Mouse (Mus musculus): Measurements from ENCODE around the gene Prpf38b.
"Not testable (repeated sequence)": the region's sequence is repeated elsewhere in the genome, so short reads cannot be mapped to it uniquely, and the experiment has no call there.

Gene Prpf38b

DNA sequence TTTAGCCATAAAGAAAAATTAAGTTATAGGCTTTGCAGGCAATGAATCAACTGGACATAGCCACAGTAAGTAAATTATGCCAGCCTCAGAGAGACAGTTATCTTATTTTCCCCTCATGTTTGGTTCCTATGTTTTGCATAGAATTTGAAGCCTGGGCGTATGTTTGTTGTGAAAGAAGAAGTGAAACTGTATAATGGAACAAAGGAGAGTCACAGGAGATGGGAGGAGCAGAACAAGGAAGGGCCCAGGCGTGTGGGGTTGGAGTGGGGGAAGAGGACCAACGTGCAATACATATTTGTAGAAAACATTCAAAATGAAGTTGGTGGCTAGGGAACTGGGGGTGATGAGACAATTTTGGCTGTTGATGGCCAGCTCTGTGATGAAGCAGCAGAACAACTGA lies 11.4 kb downstream of the Prpf38b start:
- no peak for DNase-seq (ENCODE audit: low spot score)

GRCm38 (mm10) chr3:108898640-108899039 lies 12.9 kb downstream of the Prpf38b start:
- no peak for DNase-seq (ENCODE audit: low spot score)

GRCm38 (mm10) chr3:108892914-108893313 lies 18.6 kb downstream of the Prpf38b start:
- DNase-seq (ENCODE audit: low spot score): no peak

DNA sequence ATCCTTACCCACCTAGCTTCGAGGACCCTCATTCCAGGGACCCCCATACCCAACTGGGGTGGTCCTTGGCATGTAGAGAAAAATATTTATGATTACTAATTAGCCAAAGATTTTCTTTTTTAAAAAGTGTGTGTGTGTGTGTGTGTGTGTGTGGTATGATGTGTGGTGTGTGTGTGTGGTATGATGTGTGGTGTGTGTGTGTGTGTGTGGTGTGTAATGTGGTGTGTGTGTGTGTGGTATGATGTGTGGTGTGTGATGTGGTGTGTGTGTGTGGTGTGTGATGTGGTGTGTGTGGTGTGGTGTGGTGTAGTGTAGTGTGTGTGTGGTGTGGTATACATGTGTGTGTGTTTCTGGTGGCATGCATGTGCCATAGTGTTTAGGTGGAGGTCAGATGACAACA lies 19.4 kb downstream of the Prpf38b start:
- no peak for DNase-seq (ENCODE audit: low spot score)

DNA sequence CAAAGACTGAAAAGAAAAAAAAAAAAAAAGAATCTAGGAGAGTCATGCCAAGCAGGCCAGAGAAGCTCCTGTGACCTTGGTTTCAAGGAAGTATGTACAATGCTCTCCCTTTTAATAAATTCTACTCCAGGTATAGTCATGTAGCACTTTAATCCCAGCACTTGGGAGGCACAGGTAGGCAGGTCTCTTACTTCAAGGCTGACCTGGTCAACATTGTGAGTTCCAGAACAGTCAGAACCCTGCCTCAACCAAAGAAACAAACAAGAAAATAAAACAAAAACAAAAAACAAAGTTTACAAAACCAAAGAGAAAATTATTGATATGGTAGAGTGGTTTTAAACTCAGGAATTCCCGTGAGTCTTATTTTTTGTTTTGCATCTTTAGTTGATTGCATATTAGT lies 21.6 kb downstream of the Prpf38b start, which contains the start of gene Fndc7:
Gene Fndc7, minus strand, starts transcription at position 101 of the 400 bp plus-strand sequence.
- no peak for DNase-seq (ENCODE audit: low spot score)

DNA sequence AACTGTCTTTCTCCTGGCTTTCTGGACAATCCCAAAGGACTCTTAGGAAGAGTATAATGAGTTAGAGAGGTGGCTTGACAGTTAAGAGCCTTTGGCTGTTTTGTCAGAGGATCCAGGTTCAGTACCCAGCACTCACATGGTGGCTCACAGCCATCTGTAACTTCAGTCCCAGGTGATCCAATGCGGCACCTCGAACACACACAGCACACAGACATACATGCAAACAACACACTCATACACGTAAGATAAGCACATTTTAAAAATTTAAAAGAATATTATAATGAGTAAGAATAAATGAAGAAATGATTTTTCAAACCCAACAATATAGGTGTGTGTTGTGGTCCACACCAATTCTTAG lies 23.9 kb downstream of the Prpf38b start:
- no peak for DNase-seq (ENCODE audit: low spot score)

- no peak for DNase-seq (ENCODE audit: low spot score)
Observed at GRCm38 (mm10) chr3:108886934-108887617, 24.5 kb downstream of the Prpf38b start.

DNA sequence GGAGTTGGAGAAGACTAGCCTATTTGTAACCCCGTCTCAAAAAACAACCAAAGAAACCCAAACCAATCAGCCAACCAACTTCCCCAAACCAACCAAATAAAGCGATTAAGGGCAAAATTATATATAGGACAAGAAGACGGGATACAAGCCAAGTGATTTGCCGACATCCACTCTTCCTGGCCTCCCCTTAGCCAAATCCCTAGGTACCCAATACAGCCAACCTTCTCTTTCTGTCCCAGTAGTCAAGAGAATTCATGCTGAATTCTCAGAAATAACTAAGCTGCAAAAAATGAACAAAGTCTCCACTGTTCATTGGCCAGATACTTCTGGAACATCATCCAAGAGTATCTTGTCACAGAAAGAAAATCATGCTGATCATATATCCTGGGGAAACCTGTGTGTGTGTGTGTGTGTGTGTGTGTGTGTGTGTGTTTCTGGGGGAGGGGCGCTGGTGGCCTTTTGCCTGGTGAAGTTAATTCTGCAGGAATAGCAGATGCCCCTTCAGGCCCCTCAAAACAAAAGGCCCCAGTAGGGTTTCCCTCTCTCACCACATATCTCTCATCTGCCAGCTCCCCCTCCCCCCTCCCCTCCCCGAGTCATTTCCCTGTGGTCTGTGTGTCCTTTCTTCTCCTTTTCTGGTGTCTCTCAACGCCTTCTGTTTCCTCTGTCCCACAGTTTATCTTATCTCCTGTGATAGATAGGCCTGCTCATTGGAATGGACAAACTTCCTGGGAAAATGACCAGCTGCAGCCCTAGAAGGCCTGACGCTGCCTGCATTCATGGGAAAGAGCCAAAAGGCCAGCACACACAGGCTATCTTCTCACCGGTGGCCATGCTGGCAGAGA lies 25.6 kb downstream of the Prpf38b start:
- DNase-seq (ENCODE audit: low spot score): peak; percentile 65

- DNase-seq (ENCODE audit: low spot score): no peak
Observed at GRCm38 (mm10) chr3:108884706-108885289, 26.7 kb downstream of the Prpf38b start.

GRCm38 (mm10) chr3:108883067-108883466 lies 28.5 kb downstream of the Prpf38b start:
- no peak for DNase-seq (ENCODE audit: low spot score)

DNA sequence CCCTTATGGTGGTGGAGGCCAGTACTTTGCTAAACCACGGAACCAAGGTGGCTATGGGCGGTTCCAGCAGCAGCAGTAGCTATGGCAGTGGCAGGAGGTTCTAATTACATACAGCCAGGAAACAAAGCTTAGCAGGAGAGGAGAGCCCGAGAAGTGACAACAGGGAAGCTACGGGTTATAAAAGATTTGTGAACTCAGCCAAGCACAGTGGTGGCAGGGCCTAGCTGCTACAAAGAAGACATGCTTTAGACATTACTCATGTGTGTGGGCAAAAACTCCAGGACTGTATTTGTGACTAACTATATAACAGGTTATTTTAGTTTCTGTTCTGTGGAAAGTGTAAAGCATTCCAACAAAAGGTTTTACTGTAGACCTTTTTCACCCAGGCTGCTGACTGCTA lies 29.7 kb downstream of the Prpf38b start:
- DNase-seq (ENCODE audit: low spot score): not testable (repeated sequence)

- no peak for DNase-seq (ENCODE audit: low spot score)
Observed at GRCm38 (mm10) chr3:108880544-108881507, 30.7 kb downstream of the Prpf38b start.

GRCm38 (mm10) chr3:108879836-108880435 lies 31.6 kb downstream of the Prpf38b start:
- DNase-seq (ENCODE audit: low spot score): no peak

- DNase-seq (ENCODE audit: low spot score): no peak
Observed at GRCm38 (mm10) chr3:108879129-108879528, 32.4 kb downstream of the Prpf38b start.

DNA sequence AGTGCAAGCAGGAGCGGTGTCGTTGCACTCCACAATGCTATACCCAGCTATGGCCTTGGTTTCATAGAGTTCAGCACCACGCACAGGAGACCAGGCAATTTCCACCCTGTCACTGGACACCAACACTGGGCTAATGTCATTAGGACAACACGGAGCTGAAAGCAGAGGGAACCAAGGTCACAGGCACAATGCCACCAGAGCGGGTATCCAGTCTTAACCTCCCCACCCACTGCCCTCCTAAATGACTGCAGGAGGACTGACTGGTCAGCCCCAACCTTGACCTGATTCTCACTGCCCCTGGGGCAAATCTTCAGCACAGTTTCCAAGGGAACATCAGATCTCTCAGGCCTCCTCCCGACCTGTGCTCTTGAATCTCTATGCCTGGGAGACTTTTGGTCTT lies 40.9 kb downstream of the Prpf38b start:
- DNase-seq (ENCODE audit: low spot score): no peak

DNA sequence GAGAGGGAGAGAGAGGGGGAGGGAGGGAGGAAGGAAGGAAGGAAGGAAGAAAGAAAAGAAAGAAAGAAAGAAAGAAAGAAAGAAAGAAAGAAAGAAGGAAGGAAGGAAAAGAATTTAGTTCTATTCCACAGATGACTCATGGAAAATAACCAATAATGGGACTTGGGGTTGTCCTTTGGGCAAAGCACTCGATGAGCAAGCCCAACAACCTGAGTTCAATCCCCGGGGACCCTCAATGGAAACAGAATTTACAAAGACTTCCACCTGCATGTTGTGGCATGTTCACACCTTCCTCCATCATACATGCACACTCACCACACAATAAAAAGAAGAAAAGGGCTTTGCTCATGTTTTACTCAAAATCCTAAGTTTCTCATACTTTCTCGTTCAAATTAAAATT lies 44.1 kb downstream of the Prpf38b start:
- no peak for DNase-seq (ENCODE audit: low spot score)

DNA sequence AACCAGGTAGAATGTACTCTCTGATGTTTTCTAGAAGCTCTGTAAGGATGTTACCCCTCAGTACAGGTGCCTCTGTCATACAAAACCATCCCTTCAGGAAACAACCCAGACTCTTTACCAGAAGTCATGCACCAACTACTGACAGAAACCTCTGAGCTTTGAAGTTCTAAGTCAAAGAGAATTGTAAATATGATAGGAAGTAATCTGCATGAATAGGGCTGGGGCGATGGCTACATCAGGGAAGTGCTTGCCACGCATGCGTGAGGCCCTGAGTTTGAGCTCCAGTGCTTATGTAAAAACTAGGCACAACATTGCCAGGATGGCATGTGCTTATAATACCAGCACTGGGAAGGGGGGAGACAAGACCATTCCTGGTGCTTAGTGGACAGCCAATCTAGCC lies 45.9 kb downstream of the Prpf38b start:
- DNase-seq (ENCODE audit: low spot score): no peak

DNA sequence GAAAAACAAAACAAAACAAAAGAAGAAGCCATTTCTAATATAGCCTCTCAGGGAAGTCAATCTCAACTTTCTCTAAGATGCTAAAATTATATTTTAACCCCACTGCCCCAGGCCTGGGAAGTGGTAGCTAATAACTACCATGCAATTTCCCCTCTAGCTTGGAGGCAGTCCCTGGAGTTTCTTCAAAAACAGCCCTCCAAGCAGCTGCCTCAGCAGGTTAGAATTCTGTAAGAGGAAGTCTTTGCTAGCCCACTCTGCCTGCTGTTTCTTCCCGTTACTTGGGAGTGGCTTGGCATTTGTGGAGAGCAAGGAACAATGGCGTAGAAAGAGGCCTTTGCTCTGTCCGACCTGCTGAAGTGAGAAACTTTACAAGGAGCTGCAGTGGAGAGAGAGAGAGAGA lies 46.4 kb downstream of the Prpf38b start:
- no peak for DNase-seq (ENCODE audit: low spot score)

DNA sequence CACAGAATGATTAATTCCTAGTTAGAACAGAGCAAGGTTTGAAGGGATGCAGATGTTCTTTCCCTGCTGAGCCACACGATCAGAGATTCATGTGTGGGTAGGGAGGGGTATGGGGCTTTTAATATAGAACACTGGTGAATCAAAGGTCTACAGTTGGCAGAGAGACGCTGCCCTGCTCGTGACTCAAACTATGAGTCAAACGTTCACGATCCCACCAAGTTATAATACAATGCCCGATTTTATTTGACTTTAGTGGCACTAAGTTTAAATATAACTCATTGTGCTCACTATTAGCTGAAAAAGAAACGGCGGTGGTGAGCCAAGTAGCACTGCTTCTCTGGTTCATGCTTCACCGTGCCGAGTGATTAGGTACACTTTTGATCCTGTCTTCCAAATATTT lies 48.4 kb downstream of the Prpf38b start:
- no peak for DNase-seq (ENCODE audit: low spot score)

DNA sequence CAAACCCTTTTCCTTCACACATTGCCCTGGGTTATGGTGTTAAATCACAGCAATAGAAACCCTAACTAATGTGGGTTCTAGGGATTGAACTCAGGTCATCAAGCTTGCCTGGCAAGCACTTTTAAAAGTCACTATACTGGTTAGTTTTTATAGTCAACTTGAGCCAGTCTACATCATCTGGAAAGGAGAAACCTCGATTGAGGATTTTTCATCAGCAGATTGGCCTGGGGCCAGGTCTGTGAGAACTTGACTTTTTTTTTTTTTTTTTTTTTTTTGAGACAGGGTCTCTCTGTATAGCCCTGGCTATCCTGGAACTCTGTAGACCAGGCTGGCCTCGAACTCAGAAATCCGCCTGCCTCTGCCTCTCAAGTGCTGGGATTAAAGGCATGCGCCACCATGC lies 49.2 kb downstream of the Prpf38b start:
- not testable (repeated sequence) for DNase-seq (ENCODE audit: low spot score)

DNA sequence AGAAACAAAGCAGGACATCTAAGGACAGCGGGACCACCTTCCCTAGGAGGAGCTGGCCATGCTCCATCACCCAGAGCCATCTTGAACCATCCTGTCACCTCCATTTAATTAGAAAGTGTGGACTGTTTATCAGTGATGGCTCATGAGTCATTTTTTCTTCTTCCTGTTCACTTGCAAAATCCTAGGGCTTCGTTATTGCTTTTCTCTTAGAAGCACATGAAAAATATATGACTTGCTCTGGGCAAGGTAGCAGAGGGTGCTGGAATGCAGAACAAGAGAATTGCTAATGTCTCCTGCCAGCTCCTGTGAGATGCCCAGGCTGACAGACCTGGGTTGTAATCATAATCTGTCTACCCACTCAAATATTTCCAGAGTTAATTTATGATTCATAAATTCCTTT lies 50.7 kb downstream of the Prpf38b start:
- DNase-seq (ENCODE audit: low spot score): no peak

Measured in yolk sac, embryonic 10.5 days (tissue).